Mouse (Mus musculus) MEL (cell line): ENCODE results near the gene Olfr315.
A peak's percentile ranks its signal among the peaks of the same experiment; 100 is the strongest.

Source experiments
- BHLHE40 ChIP-seq: IDR thresholded peaks from 2 replicates; pipeline ENCODE4 v1.6.1; 2012; ENCODE audit warnings: low read depth, mild to moderate bottlenecking, inconsistent platforms, low read length, improper control_type of control experiment, borderline replicate concordance
- CHD2 ChIP-seq: IDR thresholded peaks from 2 replicates; pipeline ENCODE4 v1.6.1; 2011; ENCODE audit warnings: low read length, improper control_type of control experiment
- CTCF ChIP-seq, 3 experiments: IDR thresholded peaks in 2 of 3; conservative IDR thresholded peaks in 1 of 3; 2 replicates each; pipeline ENCODE4 v1.5.1; 2011 to 2012; ENCODE audit warnings: low read length in 3 of 3, low read depth in 2 of 3, mild to moderate bottlenecking in 2 of 3, improper control_type of control experiment in 1 of 3, inconsistent platforms in 1 of 3, mixed read lengths in 1 of 3, moderate library complexity in 1 of 3; ENCODE audit not compliant: control insufficient read depth in 1 of 3, insufficient read depth in 1 of 3, poor library complexity in 1 of 3, severe bottlenecking in 1 of 3
- ELF1 ChIP-seq: IDR thresholded peaks from 2 replicates; pipeline ENCODE4 v1.6.1; 2014; ENCODE audit warnings: low read depth, mild to moderate bottlenecking, inconsistent platforms, low read length, improper control_type of control experiment, moderate library complexity
- EP300 ChIP-seq, 2 experiments: IDR thresholded peaks; 2 replicates each; pipeline ENCODE4 v1.6.1; 2011; ENCODE audit warnings: improper control_type of control experiment in 2 of 2, low read length in 2 of 2, low read depth in 1 of 2, mild to moderate bottlenecking in 1 of 2
- ETS1 ChIP-seq: IDR thresholded peaks from 2 replicates; pipeline ENCODE4 v1.6.1; 2012; ENCODE audit warnings: low read depth, mild to moderate bottlenecking, inconsistent platforms, low read length, improper control_type of control experiment, moderate library complexity
- GATA1 ChIP-seq: IDR thresholded peaks from 2 replicates; pipeline ENCODE4 v1.6.1; 2011; ENCODE audit warnings: low read depth, low read length, improper control_type of control experiment
- MEF2A ChIP-seq: IDR thresholded peaks from 2 replicates; pipeline ENCODE4 v1.6.1; 2014; ENCODE audit warnings: low read depth, mild to moderate bottlenecking, inconsistent platforms, low read length, improper control_type of control experiment; ENCODE audit not compliant: poor library complexity, insufficient replicate concordance, severe bottlenecking; ENCODE audit errors: extremely low read depth
- POLR2A ChIP-seq, 2 experiments: IDR thresholded peaks; 2 replicates each; pipeline ENCODE4 v1.6.1; 2011 to 2012; ENCODE audit warnings: low read length in 2 of 2, mild to moderate bottlenecking in 2 of 2, control low read depth in 1 of 2, improper control_type of control experiment in 1 of 2, low read depth in 1 of 2, moderate library complexity in 1 of 2; ENCODE audit not compliant: control insufficient read depth in 1 of 2, insufficient read depth in 1 of 2, poor library complexity in 1 of 2
- POLR2AphosphoS2 ChIP-seq: IDR thresholded peaks from 2 replicates; pipeline ENCODE4 v1.6.1; 2011; ENCODE audit warnings: low read length, improper control_type of control experiment

GRCm38 (mm10) chr11:58795856-58796255 lies 22.9 kb downstream of the Olfr315 start:
- TF ChIP-seq GATA1 (no peak), POLR2AphosphoS2 (no peak), BHLHE40 (no peak), POLR2A (IDR thresholded peaks at IDR 0.05; ENCODE audit: control insufficient read depth in 1 of 2, insufficient read depth in 1 of 2, low read depth in 1 of 2, low read length in 2 of 2, poor library complexity in 1 of 2) (no peak), CTCF (IDR thresholded peaks at IDR 0.05 in 2 of 3, conservative IDR thresholded peaks at IDR 0.05 in 1 of 3; ENCODE audit: control insufficient read depth in 1 of 3, insufficient read depth in 1 of 3, low read depth in 2 of 3, low read length in 3 of 3, poor library complexity in 1 of 3, severe bottlenecking in 1 of 3) (peak; percentile 27 to 68 (median 51)), CHD2 (no peak), MEF2A (no peak), EP300 (IDR thresholded peaks at IDR 0.05; ENCODE audit: low read depth in 1 of 2, low read length in 2 of 2) (no peak), ELF1 (no peak), ETS1 (no peak)
